Mouse (Mus musculus) intestine, embryonic 15.5 days (tissue): ENCODE measurements around the gene Coa7. TPM values are rescaled to one million over a fixed set of nuclear protein-coding genes. Genes with fewer than 3 reads are reported as not detected.

Experiments
- polyA plus RNA-seq: library from polyadenylated mRNA; unstranded; fragments of >200 nt; fragmentation: Nextera tagmentation; extraction: Ambion mirVana; gene quantifications from 2 replicates; pipeline ENCODE4 v1.2.1, GENCODE M21; 2015

Coa7 gene
- polyA plus RNA-seq, 1 experiment from 2014 or later, result 65.3 TPM

Other genes with a start within 250 kb of the Coa7 start
- 0.95 and 1.1 TPM in 2 replicates for gene Podn, start 231.7 kb upstream of the Coa7 start, polyA plus RNA-seq
- 292 and 293 TPM in 2 replicates for gene Scp2, start 183.1 kb upstream of the Coa7 start, polyA plus RNA-seq
- 30.8 and 37.3 TPM in 2 replicates for gene Echdc2, start 162.7 kb upstream of the Coa7 start, polyA plus RNA-seq
- 0.09 and 0.14 TPM in 2 replicates for gene Zyg11a, start 110.1 kb upstream of the Coa7 start, polyA plus RNA-seq
- 8.3 and 8.6 TPM in 2 replicates for gene Zyg11b, start 27.0 kb upstream of the Coa7 start, polyA plus RNA-seq
- gene Shisal2a, start 55.2 kb downstream of the Coa7 start, polyA plus RNA-seq, result 1.3 and 1.6 TPM in 2 replicates
- gene Gpx7, start 78.8 kb downstream of the Coa7 start, polyA plus RNA-seq, result 37.5 and 42.6 TPM in 2 replicates
- gene Tut4, start 131.3 kb downstream of the Coa7 start, polyA plus RNA-seq, result 45.5 and 49.4 TPM in 2 replicates